ENCODE assay signal across 9 mouse cellular contexts in the genomic region with DNA sequence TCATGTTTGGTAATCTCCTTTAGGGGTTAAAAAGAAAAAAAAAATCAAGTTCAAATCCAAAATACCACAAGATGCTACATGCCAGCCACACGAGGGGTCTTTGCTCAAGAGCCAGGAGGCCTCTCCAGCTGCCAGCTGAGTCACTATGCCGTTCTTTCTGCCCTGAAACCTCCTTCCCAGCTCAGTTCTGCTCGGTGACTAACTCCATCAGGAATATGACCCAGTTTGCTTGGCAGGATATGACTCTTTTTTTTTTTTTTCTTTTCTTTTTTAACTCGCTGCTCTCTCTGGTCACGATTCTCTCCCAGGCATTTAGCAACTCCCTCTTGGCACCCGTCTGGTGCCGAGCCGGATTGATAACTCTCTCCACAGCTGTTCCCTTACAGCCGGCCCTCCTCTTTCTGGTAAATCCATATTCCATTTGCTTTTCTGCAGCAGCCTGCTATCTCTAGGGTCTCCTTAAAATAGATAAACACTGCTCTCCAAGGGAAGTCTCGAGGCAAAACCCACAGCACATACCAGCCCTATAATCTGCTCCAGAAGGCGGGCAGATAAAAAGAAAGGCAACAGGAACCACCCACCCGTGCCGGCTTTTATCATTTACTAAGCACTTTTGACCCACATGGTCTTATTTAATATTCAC. TPM values are rescaled to one million over a fixed set of nuclear protein-coding genes. Genes with fewer than 3 reads are reported as not detected.
DNase-seq lines count a peak whose midpoint lies in the region; ATAC-seq and TF ChIP-seq lines count a peak whose summit lies in the region.
"Had no signal": no experiment of that assay in that cellular context is flagged by ENCODE, and none has a peak within 500 bp of the region (broad histone marks: within the 10 kb centered on the region; RNA-seq: fewer than 3 reads in every experiment).

No protein-coding gene starts in this region.

- H3K4me3 ChIP-seq in lung, postnatal 0 days (ENCODE audit: low read depth, low read length): no peak overlapping the region

- no peak for TF ChIP-seq POLR2A in brain, embryonic 14.5 days (IDR thresholded peaks at IDR 0.05; ENCODE audit: borderline replicate concordance, extremely low read depth, insufficient read depth, insufficient read length, poor library complexity, severe bottlenecking)

- H3K9me3 ChIP-seq in lung, postnatal 0 days (ENCODE audit: low read length): no peaks in the 10 kb centered on the region

- peaks cover 13% of the 10 kb centered on the region for H3K4me1 ChIP-seq in lung, postnatal 0 days (ENCODE audit: insufficient read depth, low read depth, low read length)

- ATAC-seq in lung, postnatal 0 days: peak; percentile 88

- 0 out of 2 replicates have a peak overlapping the region, but pooled peaks have one; percentile 8 for H3K4me2 ChIP-seq in lung, postnatal 0 days (replicated peaks; ENCODE audit: low read depth, low read length)

- H3K36me3 ChIP-seq in lung, postnatal 0 days (ENCODE audit: insufficient read depth, low read length): no peaks in the 10 kb centered on the region

- 12% methylated on average over 13 of the region's 13 CpGs for WGBS in lung, postnatal 0 days

- TF ChIP-seq EP300 in lung, postnatal 0 days (IDR thresholded peaks at IDR 0.05): peak; percentile 46

- H3K9ac ChIP-seq in lung, postnatal 0 days (replicated peaks; ENCODE audit: low read depth): no peak overlapping the region

- no peaks in the 10 kb centered on the region for H3K27me3 ChIP-seq in lung, postnatal 0 days (replicated peaks; ENCODE audit: insufficient read depth, low read length)

- H3K27ac ChIP-seq in lung, postnatal 0 days (ENCODE audit: low read length): peak overlapping the region; percentile 48
- H3K27ac ChIP-seq: macrophage had no signal

- peak; percentile 29 for DNase-seq in embryo, embryonic 11 days
- DNase-seq in embryo, embryonic 9.5 days (ENCODE audit: extremely low spot score): no peak
- DNase-seq in brain, embryonic 14.5 days (ENCODE audit: low read depth): peak; percentile 73
- DNase-seq in frontal cortex, adult 2 months (ENCODE audit: extremely low spot score in 1 of 2, low spot score in 1 of 2): peak; percentile 86 to 87
- DNase-seq in heart, postnatal 4 days: peak; percentile 67
- DNase-seq in left cerebral cortex, adult 11 months (ENCODE audit: low spot score): peak; percentile 75
- DNase-seq in lung, postnatal 0 days (ENCODE audit: low spot score): peak; percentile 93
- DNase-seq in right cerebral cortex, postnatal 25 days: peak; percentile 78

- TF ChIP-seq CTCF in brain, embryonic 14.5 days (IDR thresholded peaks at IDR 0.05; ENCODE audit: borderline replicate concordance, extremely low read depth, insufficient read depth, insufficient read length): no peak
- TF ChIP-seq CTCF in lung, postnatal 0 days (IDR thresholded peaks at IDR 0.05): no peak; the same call in 1 of the 2 replicates

RNA-seq across cellular contexts. Expression of a gene that starts 29.1 kb away (rescaled TPM):
- not detected in 2 replicates for polyA plus RNA-seq in brain, embryonic 14.5 days (2012; rRNA removed)
- polyA plus RNA-seq in frontal cortex, adult 2 months (2012; rRNA removed): not detected in 2 replicates
- 1 to 10 TPM; 2.6 to 2.9 TPM for total RNA-seq in heart, postnatal 4 days (2021)
- 0.78 and 1.2 TPM in 2 replicates for polyA plus RNA-seq in lung, postnatal 0 days (2015; fragmentation: Nextera tagmentation; extraction: Ambion mirVana)

RNA-seq across cellular contexts. Expression of a gene that starts 36.7 kb away (rescaled TPM):
- polyA plus RNA-seq in brain, embryonic 14.5 days (2012; rRNA removed): 21.4 and 27.0 TPM in 2 replicates
- polyA plus RNA-seq in frontal cortex, adult 2 months (2012; rRNA removed): 38.1 and 38.2 TPM in 2 replicates
- 10 to 100 TPM in 1 of 2 experiments, 1 to 10 TPM in 1; 9.6 to 11.0 TPM for total RNA-seq in heart, postnatal 4 days (2021)
- 4.3 and 5.0 TPM in 2 replicates for polyA plus RNA-seq in lung, postnatal 0 days (2015; fragmentation: Nextera tagmentation; extraction: Ambion mirVana)
